Mouse (Mus musculus) layer of hippocampus, adult 2 months (tissue): ENCODE data around the gene Rims3. TPM values are rescaled to one million over a fixed set of nuclear protein-coding genes. Genes with fewer than 3 reads are reported as not detected.

Source experiments
- DNase-seq, 2 experiments: peaks; one replicate each; pipeline ENCODE4 v3.0.0; 2022; ENCODE audit warnings: low spot score in 2 of 2
- H3K27ac ChIP-seq: fragments of 200-600 bp; 2 replicates; pipeline ENCODE4 v1.8.1; 2022
- H3K4me3 ChIP-seq: fragments of 200-600 bp; 2 replicates; pipeline ENCODE4 v1.8.1; 2022; ENCODE audit warnings: mild to moderate bottlenecking
- CTCF ChIP-seq: fragments of 200-600 bp; conservative IDR thresholded peaks from 2 replicates; pipeline ENCODE4 v1.8.1; 2022; ENCODE audit warnings: antibody characterized with exemption, mild to moderate bottlenecking, moderate library complexity
- total RNA-seq, 2 experiments: library from RNA; stranded (reverse); gene quantifications; 2 replicates each; pipeline ENCODE4 v1.2.3; 2021

Gene Rims3
- total RNA-seq, 2 experiments from 2014 or later = 25.9 to 30.0 TPM

- DNase-seq = no peak
- TF ChIP-seq CTCF = no peak
- H3K27ac ChIP-seq = no peak overlapping the region
These were observed 11.6 kb downstream of the Rims3 start for GRCm38 (mm10) chr4:120866211-120866610.

GRCm38 (mm10) chr4:120868246-120868645, 13.6 kb downstream of the Rims3 start:
- no peak for DNase-seq
- Histone ChIP-seq H3K4me3 (no peak overlapping the region), H3K27ac (no peak overlapping the region)
- no peak for TF ChIP-seq CTCF

More at GRCm38 (mm10) chr4:120866211-120866610, 11.6 kb downstream of the Rims3 start:
- H3K4me3 ChIP-seq = no peak overlapping the region

- H3K27ac ChIP-seq = no peak overlapping the region
- DNase-seq = no peak
- no peak for TF ChIP-seq CTCF
These were observed 14.4 kb downstream of the Rims3 start for GRCm38 (mm10) chr4:120868988-120869387.

GRCm38 (mm10) chr4:120870262-120870748, 15.7 kb downstream of the Rims3 start:
- DNase-seq = no peak
- TF ChIP-seq CTCF = no peak
- no peak overlapping the region for H3K27ac ChIP-seq
- no peak overlapping the region for H3K4me3 ChIP-seq

More at GRCm38 (mm10) chr4:120868988-120869387, 14.4 kb downstream of the Rims3 start:
- H3K4me3 ChIP-seq = no peak overlapping the region

- H3K4me3 ChIP-seq = no peak overlapping the region
- TF ChIP-seq CTCF = no peak
- no peak for DNase-seq
- no peak overlapping the region for H3K27ac ChIP-seq
These were observed 21.3 kb downstream of the Rims3 start for GRCm38 (mm10) chr4:120875961-120876360.

- Histone ChIP-seq H3K4me3 (no peak overlapping the region), H3K27ac (no peak overlapping the region)
- TF ChIP-seq CTCF = no peak
- DNase-seq = peak; percentile 26 to 42
These were observed 24.1 kb downstream of the Rims3 start for GRCm38 (mm10) chr4:120878728-120879127.

GRCm38 (mm10) chr4:120879386-120879785, 24.8 kb downstream of the Rims3 start:
- Histone ChIP-seq H3K27ac (no peak overlapping the region), H3K4me3 (no peak overlapping the region)
- DNase-seq = no peak
- no peak for TF ChIP-seq CTCF

GRCm38 (mm10) chr4:120880731-120881432, 26.3 kb downstream of the Rims3 start:
- Histone ChIP-seq H3K27ac (no peak overlapping the region), H3K4me3 (no peak overlapping the region)
- no peak for TF ChIP-seq CTCF
- DNase-seq = no peak

- TF ChIP-seq CTCF = no peak
- no peak overlapping the region for H3K4me3 ChIP-seq
- H3K27ac ChIP-seq = no peak overlapping the region
- DNase-seq = peak; percentile 48 to 70
These were observed 27.5 kb downstream of the Rims3 start for GRCm38 (mm10) chr4:120882002-120882625.

- DNase-seq = no peak
These were observed 30.8 kb downstream of the Rims3 start for GRCm38 (mm10) chr4:120885208-120886120.

GRCm38 (mm10) chr4:120886131-120886530, 31.5 kb downstream of the Rims3 start:
- Histone ChIP-seq H3K4me3 (no peak overlapping the region), H3K27ac (no peak overlapping the region)
- DNase-seq = no peak
- no peak for TF ChIP-seq CTCF

More at GRCm38 (mm10) chr4:120885208-120886120, 30.8 kb downstream of the Rims3 start:
- Histone ChIP-seq H3K4me3 (no peak overlapping the region), H3K27ac (no peak overlapping the region)
- TF ChIP-seq CTCF = no peak

GRCm38 (mm10) chr4:120886811-120887210, 32.2 kb downstream of the Rims3 start:
- TF ChIP-seq CTCF = no peak
- no peak for DNase-seq
- H3K4me3 ChIP-seq = no peak overlapping the region
- H3K27ac ChIP-seq = no peak overlapping the region
